Mouse (Mus musculus) c-Kit-negative CD71-positive TER-119-positive erythroid progenitor cells, embryonic 14.5 days (primary cell): ENCODE measurements around the gene Arhgef33.
"Not testable (repeated sequence)": the region's sequence is repeated elsewhere in the genome, so short reads cannot be mapped to it uniquely, and the experiment has no call there.

Experiments used
- DNase-seq: peaks from one replicate; pipeline ENCODE4 v3.0.0-alpha.2; 2013; ENCODE audit warnings: low read depth, low spot score

Gene Arhgef33

DNA sequence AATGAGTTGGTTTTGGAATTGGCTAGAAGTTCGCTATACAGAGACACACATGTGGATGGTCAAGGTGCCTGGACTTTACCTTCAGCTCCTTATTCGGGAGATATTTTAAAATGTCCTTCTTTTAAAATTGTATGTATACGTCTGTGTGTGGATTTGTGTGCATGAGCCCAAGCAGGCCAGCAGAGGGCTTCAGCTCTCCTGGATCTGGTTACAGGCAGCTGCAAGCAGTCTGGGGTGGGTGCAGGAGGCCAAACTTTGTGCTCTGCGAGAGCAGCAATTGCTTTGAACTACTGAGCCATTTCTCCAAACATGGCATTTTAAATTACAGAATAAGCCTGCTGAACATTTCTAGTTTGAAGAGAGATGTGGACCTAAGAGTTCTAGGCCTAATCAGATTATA, 38.1 kb downstream of the Arhgef33 start:
- DNase-seq, result no peak

GRCm38 (mm10) chr17:80346591-80347125, 39.5 kb downstream of the Arhgef33 start:
- no peak for DNase-seq

DNA sequence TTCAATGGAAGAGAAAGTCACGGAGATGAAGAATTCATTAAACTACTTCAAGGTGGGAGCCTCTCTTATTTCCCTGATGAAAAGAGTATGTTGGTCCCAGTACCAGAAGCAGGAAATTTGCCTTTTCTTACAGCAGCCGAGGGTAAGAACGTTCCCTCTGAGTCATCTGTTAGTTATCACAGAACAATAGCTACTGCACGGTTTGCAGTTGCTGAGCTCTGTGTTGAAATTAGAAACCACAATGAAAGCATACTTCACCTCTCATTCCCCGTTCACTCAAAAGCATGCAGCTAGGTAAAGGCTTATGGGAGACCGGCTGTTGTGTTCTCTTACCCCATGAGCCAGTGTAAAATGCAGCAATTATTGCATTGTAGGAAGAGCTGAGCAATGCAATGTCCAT, 40.0 kb downstream of the Arhgef33 start:
- no peak for DNase-seq

GRCm38 (mm10) chr17:80360245-80360644, 53.0 kb downstream of the Arhgef33 start:
- DNase-seq, result no peak

DNA sequence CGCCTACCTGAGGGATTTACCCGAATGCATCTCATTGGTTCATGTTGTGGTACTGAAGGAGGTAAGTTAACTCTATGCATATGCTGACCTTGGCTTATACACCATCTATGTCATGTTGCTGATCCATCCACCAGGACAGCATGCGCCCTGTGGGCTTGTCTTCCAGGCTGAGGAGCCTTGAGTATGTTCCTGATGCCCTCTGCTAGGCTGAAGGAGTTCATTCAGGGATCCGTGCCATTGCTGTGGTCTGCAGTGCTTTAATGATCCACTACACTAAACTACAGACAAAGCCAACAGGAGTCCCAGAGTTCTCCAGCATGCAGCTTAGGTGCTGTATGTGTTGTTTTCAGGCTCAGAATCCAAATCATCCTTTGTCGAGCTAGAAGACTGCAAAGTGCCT, 60.1 kb downstream of the Arhgef33 start:
- no peak for DNase-seq

DNA sequence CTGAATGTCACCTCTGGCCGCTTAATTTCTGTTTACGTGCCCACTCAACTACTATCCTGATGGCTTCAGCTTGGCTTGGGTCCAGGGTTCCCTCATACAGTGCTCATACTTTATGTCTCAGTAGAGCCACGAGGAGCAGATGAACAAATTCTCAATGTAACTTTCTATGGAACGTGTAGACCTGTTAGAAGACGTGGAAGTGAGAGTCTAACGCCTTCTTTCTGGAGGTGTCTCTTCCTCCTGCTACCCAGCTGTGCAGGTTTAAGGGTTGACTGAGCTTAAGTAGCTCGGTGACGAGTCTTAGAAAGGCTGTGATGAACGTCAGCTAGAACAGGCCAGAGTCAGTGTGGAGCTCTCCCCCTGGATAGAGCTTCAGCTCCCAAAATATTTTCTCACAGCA, 61.4 kb downstream of the Arhgef33 start:
- no peak for DNase-seq

GRCm38 (mm10) chr17:80372989-80373725, 66.0 kb downstream of the Arhgef33 start, which contains the start of gene Gm10190:
Gene Gm10190, minus strand, starts transcription at chr17:80373541.
- no peak for DNase-seq

DNA sequence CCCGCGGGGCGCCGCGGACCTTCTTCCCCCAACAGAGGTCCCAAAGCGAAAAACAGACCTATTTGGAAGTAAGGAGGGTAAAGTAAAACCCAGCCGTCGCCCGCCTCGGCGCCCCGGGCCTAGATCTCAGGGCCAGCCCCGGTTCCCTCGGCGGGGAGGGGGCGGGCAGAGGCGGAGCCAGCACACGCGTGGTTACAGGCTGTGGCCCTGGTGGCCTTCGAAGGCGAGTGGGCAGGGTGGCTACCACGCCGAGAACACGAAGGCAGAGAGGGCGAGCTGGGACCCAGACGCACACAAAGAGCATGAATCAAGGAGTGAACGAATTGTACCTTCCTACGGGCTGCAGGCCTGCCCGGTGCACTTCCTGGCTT, 66.5 kb downstream of the Arhgef33 start:
- DNase-seq, result no peak

- not testable (repeated sequence) for DNase-seq
Observed at GRCm38 (mm10) chr17:80378386-80378785, 71.2 kb downstream of the Arhgef33 start.

- DNase-seq, result no peak
Observed at GRCm38 (mm10) chr17:80385671-80386070, 78.5 kb downstream of the Arhgef33 start.

DNA sequence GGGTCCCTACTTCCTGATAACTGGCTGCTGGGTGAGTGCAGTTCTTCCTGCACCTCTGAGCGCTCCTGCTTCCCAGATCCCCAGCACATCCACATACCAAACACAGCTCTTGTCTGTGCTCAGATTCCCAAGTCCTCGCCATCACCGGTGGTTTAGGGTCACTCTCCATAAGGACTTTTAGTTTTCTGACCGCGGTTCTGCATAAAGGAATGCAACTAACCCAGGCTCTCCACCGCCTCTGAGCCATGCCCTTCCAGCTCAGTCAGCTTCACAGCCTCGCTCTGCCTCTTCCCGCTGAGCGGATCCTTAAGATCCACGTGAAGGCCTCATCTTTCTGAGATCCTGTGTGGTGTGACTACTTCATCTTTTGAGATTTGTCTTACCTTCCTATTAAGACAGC, 82.8 kb downstream of the Arhgef33 start:
- no peak for DNase-seq

- DNase-seq, result no peak
Observed at GRCm38 (mm10) chr17:80391423-80392403, 84.5 kb downstream of the Arhgef33 start.

DNA sequence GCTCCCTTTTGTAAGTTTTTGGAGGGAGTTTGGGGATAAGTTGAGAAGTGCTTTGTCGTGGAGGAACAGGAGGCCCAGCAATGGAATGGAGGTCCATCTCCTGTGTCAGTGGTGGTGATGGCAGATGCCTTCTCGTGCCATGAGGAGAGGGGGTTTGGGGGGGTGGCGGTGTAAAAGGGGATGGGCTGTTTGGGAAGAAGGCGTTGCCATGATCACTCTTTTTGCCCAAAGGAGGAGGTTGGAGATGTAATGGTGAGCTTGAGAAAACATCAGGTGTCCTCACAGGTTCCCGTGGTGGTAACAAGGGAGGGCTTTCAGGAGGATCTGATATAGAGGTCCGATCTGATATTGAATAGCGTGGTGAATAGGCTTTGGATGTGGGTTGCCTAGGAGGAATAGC, 91.0 kb downstream of the Arhgef33 start:
- DNase-seq, result no peak

DNA sequence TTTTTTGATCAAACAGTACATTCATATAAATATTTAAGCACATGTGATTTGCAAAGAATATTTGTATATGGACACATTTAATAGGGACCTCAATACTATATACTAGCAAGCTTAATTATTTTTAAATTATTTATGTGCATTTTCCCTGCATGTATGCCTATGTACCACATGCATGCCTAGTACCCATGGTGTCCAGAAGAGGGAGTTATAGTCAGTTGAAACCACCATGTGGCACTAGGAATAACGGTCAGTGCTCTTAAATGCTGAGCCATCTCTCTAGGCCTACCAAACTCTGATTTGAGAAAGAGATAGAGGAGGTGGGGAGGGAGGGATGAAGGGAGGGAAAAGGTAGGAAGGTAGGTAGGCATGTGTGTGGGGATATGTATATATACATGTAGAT, 104.0 kb downstream of the Arhgef33 start:
- DNase-seq, result no peak

DNA sequence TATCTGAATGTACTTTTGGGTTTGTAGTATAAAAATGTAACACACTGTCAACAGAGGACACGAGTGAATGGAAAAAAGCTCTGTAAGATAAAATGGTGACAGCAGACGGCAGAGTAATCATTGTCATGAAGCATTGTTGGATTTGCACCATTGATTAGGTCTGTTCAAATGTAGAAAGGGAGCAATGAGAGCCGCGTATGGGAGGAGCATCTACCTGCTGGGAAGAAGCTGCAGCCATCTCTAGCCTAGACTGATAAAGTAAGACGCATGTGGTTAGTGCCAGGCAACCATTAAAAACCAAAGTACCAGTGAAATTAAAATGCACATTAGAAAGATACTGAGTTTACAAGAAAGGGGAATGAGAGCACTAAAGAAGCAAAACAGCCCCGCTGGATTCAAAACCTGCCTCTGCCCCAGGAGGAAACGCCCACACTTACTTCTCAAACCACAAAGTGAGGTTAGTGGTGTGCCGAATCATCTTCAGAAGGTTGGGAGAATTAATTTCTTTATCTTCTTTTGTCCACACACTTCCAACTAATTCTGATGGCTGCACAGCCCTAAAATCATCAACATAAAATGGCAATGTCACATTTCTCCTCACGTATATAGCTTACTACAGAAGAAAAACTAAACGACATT, 111.5 kb downstream of the Arhgef33 start:
- DNase-seq, result no peak

DNA sequence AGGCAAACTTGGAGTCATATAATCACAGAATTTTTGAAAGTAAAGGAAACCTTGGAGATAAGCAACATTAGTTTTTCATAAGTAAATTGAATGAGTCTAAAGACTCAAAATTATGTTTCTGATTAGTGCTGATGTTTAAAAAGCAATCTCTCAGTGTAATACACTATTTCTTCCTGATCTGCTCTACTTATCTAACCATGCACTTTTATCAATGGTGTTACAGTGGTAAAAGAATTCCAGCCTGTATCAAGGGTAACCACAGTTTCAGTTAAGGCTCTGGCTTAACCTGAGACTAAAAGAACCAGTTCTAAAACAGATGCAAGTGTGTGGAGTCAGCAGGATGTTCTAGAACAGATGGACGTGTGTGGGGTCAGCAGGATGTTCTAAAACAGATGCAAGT, 113.8 kb downstream of the Arhgef33 start:
- DNase-seq, result no peak

DNA sequence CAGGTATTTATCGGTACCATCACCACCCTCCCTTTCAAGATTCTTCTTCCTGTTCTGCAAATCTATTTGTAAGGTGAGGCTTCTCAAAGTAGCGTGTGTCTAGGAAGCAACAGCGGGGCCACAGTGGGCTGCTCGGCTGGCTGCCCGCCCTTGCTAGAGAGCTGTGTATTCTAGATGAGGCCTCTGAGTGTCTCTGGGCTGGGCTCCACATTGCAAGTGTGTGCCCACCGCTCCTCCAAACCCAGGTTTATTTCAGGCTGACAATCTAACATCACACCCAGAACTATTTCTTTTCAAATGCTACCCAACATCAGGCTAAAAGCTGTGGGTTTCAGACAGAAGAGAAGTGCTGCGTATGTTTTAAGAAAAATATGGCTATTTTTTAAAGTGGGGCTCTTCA, 119.0 kb downstream of the Arhgef33 start:
- DNase-seq, result no peak

DNA sequence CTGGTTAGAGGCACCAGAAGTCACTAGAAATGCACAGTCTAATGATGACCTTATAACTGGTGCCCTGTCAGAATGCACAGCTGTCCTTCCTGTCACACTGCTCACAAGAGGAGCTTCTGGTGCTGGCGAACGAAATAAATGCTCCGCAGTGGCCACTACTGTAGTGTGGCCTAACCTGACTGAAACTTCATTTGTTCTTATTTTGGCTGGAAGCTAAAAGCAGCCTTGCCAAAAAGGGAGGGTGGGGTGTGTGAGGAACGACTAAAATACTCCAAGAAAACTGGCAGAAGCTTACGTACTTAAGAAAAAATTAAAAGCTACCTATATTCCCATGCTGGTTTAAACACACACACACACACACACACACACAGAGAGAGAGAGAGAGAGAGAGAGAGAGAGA, 119.7 kb downstream of the Arhgef33 start:
- DNase-seq, result no peak

DNA sequence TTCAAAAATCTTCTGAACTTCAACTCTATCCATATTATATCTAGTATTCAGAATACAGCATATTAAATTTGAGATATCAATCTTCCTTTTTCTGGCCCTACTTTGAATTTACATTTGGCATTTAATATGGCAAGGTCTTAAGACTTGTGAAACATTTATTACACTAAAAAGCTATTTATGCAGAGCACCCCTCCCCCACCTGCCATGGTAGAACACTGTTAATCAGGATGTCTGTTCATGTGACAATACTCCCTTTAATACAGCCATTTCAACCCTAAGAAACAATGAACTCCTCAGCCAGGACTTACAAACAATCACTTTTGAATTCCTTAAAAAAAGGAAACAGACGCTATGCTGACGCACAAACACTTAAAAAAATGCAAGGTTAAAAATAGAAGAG, 120.8 kb downstream of the Arhgef33 start:
- no peak for DNase-seq

- no peak for DNase-seq
Observed at GRCm38 (mm10) chr17:80431997-80432396, 124.8 kb downstream of the Arhgef33 start.

DNA sequence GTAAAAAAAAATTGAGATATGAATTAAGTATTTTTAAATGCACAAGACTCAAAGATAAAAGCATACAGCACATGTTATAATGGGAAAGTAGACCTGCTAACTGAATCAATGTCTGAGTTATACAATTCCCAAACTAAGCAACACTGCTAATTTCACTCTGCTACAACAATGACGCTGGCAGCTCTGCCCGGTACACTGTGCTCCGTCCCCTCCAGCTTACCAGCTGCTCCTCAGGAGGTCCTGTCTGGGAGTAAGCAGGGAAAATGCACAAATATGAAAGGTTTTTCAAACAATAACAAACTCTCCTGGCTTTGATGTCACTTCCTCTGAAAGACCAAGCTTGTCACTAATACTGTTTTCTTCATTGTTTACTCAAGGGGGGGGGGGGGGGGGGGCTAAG, 127.2 kb downstream of the Arhgef33 start:
- no peak for DNase-seq

DNA sequence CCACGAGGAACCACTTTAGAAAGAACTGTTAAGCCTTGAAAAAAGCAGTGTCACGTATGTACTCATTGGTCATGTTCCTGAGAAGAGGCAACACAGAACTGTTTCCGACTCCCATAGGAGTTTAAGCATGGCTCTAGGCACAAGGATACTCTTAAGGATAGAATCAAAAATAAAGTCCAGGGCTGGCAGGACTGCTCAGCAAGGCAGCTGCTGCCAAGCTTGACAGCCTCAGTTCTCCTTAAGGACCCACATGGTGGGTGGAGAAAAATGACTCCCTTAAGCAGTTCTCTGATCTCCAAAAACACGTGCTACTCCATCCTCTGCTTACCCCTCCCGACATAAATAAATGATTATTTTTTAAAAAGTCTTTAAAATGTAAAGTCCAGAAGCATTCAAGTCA, 128.5 kb downstream of the Arhgef33 start:
- DNase-seq, result no peak
